Mouse (Mus musculus): ENCODE data around the gene Fbxl20.
"Not testable (repeated sequence)": the region's sequence is repeated elsewhere in the genome, so short reads cannot be mapped to it uniquely, and the experiment has no call there.

Gene Fbxl20

DNA sequence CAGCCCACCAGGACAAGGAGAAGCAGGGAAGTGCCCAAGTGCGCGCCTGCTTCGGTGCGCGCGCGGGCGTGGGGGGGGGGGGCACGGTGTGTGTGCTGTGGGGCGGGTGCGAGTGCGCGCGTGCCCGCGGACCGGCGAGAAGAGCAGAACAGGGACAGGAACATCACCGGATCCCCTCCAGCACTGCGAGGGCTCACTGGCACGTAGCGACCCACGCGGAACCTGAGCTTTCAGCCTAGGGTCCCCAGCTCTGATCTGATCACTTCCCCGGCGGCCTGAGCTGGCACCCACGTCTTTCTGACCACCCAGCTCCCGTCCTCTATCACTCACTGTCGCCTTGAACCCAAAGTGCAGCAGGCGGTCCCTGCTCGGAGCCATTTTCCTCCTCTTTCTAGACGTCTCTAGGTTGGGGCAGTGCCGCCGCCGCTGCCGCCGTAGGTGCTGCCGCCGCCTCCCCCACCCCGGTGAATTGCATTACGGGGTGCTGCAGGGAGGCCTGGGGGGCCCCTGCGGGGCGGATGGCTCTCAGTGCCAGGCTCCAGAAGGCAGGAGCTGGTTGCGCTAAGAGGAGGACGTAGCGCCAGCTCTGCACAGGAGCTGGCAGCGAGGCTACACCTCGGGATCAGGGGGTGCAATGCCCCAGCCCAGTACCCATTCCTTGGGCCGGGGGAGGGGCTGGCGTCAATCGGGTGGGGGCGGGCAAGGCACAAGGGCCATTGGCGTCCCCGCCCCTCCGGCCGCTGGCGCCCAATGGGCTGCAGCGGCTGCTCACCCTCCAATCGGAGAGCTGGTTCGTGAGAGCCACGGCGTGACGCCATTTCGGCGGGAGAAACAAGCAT is at the start of gene Fbxl20:
Gene Fbxl20, minus strand, starts transcription at position 618 of the 839 bp plus-strand sequence.
- peak; percentile 91 to 93 for DNase-seq

GRCm38 (mm10) chr11:98192901-98193805 is 43.0 kb upstream of the Fbxl20 start, which contains the start of gene Med1:
Gene Med1, minus strand, starts transcription at chr11:98193293.
- peak; percentile 94 to 97 for DNase-seq

- peak in 1 of 2 experiments; percentile 14 for DNase-seq
Measured at GRCm38 (mm10) chr11:98190820-98191219, 40.6 kb upstream of the Fbxl20 start.

GRCm38 (mm10) chr11:98187640-98188395 is 37.6 kb upstream of the Fbxl20 start:
- peak; percentile 66 to 78 for DNase-seq

DNA sequence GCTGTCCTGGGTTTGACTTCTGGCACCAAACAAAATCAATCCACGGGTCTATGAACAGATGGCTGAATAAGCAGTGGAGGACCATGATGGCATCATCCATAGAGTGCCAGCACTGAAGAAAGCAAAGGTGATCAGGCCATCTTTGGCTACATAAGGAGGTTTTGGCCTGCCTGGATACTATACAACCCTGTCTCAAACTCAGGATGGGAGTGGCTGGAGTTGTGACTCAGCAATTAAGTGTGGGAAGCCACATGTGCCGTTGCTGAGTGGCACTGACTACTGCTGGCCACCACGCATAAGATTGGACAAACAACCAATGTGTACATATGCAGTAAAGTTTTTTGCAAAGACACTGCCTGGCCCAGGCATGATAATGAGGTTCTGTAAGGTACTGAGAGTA is 31.9 kb upstream of the Fbxl20 start:
- DNase-seq: not testable (repeated sequence)

GRCm38 (mm10) chr11:98168400-98168799 is 18.2 kb upstream of the Fbxl20 start:
- DNase-seq: no peak

GRCm38 (mm10) chr11:98155094-98155493 is 4.9 kb upstream of the Fbxl20 start:
- no peak for DNase-seq

DNA sequence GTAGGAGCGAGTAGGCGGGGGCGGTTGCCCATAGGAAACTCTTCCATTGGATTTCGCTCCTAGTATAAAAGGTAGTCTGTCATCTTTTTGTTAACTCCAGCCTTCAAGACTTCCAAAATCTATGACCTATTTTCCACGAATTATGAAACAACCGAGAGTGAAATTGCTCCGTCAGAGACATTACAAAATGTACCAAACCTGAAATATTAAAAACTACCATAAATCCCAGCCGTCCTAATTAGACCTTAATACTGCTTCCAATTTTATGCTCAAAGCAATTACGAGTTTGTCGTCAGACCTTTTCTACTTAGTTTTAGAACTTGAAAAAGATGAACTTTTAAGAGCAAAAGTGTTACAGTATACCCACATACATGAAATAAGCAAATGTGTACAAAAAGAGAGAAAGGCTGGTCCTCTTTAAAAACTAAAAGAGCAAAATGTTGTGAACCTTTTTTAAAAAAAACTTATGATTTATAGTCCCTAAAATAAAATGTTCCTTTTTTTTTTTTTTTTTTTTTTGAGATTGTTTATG is 488 bp upstream of the Fbxl20 start:
- no peak for DNase-seq

GRCm38 (mm10) chr11:98149304-98149750 is 876 bp downstream of the Fbxl20 start:
- peak; percentile 93 to 94 for DNase-seq

- peak; percentile 53 to 54 for DNase-seq
Measured at GRCm38 (mm10) chr11:98148551-98149301, 1.5 kb downstream of the Fbxl20 start.

DNA sequence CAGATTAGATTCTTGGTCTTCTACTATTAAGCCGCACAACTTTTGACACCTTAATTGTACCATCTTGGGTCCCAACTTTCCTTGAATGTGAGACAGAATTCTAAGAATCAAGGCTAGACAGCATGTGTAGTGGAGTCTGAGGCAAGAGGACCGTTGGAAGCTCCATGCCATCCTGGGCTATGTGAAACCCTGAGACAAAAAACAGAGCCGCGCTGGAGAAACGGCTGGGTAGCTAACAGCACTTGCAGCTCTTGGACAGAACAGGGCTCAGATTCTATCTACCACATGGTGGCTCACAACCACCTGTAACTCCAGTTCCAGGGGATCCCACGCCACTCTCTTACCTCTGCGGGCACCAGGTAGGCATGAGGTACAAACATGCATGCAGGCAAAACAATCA is 4.3 kb downstream of the Fbxl20 start:
- no peak for DNase-seq

- DNase-seq: no peak
Measured at GRCm38 (mm10) chr11:98142545-98142944, 7.7 kb downstream of the Fbxl20 start.

GRCm38 (mm10) chr11:98138894-98139293 is 11.3 kb downstream of the Fbxl20 start:
- DNase-seq: no peak

DNA sequence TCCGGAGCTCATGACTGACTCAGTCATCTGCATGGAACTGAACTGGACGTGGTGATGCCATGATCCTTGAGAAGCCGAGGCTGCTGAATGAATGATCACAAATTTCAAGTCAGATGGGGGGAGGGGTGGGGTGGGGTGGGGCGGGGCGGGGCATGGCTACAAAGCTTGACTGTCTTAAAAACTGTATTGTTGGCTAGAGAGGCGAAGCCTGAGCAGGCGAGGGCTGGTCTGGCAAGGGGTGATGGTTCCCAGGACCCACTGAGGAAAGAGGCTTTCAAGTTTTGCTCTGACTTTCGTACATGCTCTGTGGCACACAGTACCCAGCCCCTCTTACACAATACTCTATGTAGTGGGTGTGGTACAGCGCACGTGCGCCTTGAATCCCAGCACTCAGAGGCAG is 12.4 kb downstream of the Fbxl20 start:
- DNase-seq: no peak

DNA sequence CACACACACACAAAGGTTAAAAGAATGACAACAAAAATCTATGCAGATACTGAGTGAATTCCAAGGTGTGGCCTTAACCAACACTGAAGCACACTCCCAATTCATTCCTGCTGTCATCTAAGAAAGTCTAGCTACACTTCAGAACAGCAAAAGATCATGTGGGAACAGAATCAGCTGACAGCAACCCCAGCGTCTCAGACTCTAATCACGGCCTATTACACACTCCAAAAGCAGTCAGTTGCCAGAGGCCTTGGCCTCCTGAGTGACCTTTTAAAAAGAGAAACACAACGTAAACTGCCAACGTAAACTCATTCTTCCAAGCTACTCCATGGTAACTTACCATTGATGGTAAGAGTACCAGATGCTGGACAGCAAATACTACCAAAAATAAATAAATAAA is 15.3 kb downstream of the Fbxl20 start:
- peak in 1 of 2 experiments; percentile 6 for DNase-seq

DNA sequence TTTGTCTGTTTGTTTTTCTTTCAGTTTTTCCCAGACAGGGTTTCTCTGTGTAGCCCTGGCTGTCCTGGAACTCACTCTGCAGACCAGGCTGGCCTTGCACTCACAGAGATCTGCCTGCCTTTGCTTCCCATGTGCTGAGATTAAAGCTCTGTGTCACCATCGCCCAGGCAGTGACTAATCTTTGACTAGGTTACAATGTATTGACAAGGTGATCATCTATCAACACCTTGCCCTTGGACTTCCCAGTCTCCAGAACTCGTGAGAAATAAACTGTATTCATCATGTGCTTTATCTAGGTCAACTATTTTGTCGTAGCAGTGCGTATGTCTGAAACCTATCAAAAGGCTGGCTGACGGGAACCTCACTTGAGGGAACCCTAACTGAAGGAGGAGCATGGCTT is 26.8 kb downstream of the Fbxl20 start:
- no peak for DNase-seq

GRCm38 (mm10) chr11:98114363-98114762 is 35.8 kb downstream of the Fbxl20 start:
- DNase-seq: no peak

DNA sequence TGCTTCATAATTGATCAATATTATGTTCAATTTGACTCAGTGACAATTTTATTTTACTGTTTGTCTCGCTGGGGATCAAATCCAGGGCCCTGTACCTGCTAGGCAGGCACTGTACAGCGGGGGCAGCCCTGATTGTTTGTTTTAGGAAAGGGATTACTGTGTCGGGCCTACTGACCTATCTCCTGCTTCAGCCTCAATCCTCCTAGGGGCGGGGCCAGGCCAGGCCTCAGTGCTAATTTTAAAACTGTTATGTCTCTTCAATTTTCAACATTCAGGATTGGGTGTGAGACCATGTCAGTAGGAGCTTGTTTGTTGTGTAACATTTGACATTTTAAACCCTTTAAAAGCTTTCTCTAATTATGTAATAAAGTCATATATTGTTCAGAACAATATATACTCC is 36.7 kb downstream of the Fbxl20 start:
- no peak for DNase-seq

DNA sequence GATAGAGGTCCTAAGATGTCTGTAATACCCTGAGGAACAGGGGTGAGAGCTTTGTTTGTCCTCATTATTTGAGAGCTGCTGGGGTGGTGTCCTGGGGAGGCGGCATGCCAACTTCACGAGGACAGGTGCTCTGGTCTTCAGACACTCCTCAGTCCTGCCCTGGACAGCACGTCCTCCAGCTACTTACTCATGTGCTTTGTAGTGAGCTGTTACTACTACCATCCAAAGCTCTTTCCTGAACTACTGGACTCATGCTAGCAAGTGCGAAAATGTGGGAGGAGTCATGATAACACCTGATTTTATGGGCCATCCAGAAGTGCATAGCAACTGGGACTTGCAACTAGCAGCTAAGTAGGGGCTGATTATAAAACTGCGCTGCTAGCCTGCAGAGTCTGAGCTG is 40.5 kb downstream of the Fbxl20 start:
- no peak for DNase-seq

DNA sequence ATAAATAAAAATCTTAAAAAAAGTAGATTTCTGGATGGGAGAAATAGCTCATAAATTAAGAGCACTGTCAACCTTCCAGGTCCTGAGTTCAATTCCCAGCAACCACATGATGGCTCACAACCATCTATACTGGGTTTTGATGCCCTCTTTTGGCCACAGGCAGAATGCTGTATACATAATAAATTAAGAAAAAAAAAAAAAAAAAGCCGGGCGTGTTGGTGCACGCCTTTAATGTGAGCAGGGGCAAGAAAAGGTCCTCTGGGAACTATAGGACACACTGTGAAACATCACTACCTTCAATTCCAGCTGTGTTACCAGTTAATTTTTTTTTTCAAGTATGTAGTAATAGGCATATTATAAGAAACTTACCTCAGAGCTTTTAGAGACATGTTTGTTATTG is 48.9 kb downstream of the Fbxl20 start:
- no peak for DNase-seq

DNA sequence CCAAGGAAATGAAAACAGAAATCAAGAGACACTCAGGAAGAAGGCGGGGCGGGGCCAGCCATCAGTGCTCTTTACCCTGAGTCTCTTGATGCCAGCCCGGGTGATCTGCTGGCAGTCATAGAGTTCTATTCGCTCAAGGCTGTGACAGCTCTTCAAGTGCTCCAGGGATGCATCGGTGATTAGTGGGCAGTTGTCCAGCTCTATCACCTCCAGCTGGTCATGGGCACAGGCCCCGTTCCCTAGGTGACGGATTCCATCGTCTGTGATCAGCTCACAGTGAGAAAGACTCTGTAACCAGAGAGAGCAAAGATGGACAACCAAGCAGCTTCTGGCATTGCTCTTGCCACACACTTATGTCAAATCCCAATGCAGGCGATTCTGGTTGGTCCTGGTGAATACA is 59.6 kb downstream of the Fbxl20 start:
- no peak for DNase-seq

DNA sequence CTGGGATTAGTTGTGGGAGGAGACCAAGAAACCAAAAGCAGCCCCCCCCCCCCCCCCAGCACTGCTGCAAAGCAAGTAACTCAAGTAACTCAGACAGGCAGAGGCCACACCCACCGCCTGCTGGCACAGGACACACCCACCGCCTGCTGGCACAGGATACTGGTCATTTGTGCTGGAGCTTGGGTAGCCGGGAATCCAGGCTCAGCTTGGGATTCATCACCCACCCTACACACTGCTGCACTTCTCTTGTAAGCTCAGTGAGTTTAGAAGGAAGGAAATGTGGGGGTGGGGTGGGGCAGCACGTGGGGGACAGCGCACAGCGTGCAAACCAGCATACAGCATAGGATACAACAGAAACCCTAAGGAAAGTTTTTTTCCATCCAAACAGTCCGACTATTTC is 62.0 kb downstream of the Fbxl20 start:
- DNase-seq: peak; percentile 22 to 56

Data from lung, adult 18-20 months (tissue).